Mouse (Mus musculus) testis, adult 2 months (tissue): ENCODE measurements at regions not wholly inside any gene's neighbourhood (a gene's known extent, or its start where the extent isn't known, plus 50 kb on each side); places are given as distances from the start of the nearest gene placed in this dataset.

Experiments used
- H3K27ac ChIP-seq: fragments of 200-500 bp; 2 replicates; pipeline ENCODE4 v1.5.1; 2012; ENCODE audit warnings: low read depth, low read length; ENCODE audit not compliant: control insufficient read depth, insufficient read depth
- H3K27me3 ChIP-seq: fragments of 200-500 bp; 2 replicates; pipeline ENCODE4 v1.6.1; 2012; ENCODE audit warnings: mild to moderate bottlenecking, low read length, moderate library complexity; ENCODE audit not compliant: control insufficient read depth, insufficient read depth
- H3K36me3 ChIP-seq: fragments of 200-500 bp; 2 replicates; pipeline ENCODE4 v1.6.1; 2012; ENCODE audit warnings: mild to moderate bottlenecking, low read length; ENCODE audit not compliant: control insufficient read depth, insufficient read depth
- H3K4me1 ChIP-seq: fragments of 200-500 bp; 2 replicates; pipeline ENCODE4 v1.6.1; 2012; ENCODE audit warnings: low read length; ENCODE audit not compliant: control insufficient read depth, insufficient read depth
- H3K4me3 ChIP-seq: fragments of 200-500 bp; 2 replicates; pipeline ENCODE4 v1.5.1; 2012; ENCODE audit warnings: low read depth, mild to moderate bottlenecking, low read length, moderate library complexity, mixed read lengths; ENCODE audit not compliant: control insufficient read depth
- CTCF ChIP-seq: fragments of 200-500 bp; IDR thresholded peaks from 2 replicates; pipeline ENCODE4 v1.5.1; 2012; ENCODE audit warnings: low read depth, mild to moderate bottlenecking, inconsistent platforms, low read length, moderate library complexity; ENCODE audit not compliant: control insufficient read depth, insufficient read depth, insufficient replicate concordance
- POLR2A ChIP-seq: fragments of 200-500 bp; IDR thresholded peaks from 2 replicates; pipeline ENCODE4 v1.6.1; 2012; ENCODE audit warnings: low read depth, mild to moderate bottlenecking, inconsistent platforms, low read length, moderate library complexity; ENCODE audit not compliant: control insufficient read depth

- TF ChIP-seq CTCF = no peak
- no peak for TF ChIP-seq POLR2A
- H3K4me3 ChIP-seq = no peak overlapping the region
- no peak overlapping the region for H3K27ac ChIP-seq
- H3K36me3 ChIP-seq = no peaks in the 10 kb centered on the region
- H3K27me3 ChIP-seq = no peaks in the 10 kb centered on the region
- no peaks in the 10 kb centered on the region for H3K4me1 ChIP-seq
Measured at GRCm38 (mm10) chr5:67550257-67550656, 57.4 kb upstream of the Shisa3 start.

- TF ChIP-seq CTCF = no peak
- H3K36me3 ChIP-seq = no peaks in the 10 kb centered on the region
- H3K27ac ChIP-seq = no peak overlapping the region
- no peak overlapping the region for H3K4me3 ChIP-seq
- no peaks in the 10 kb centered on the region for H3K4me1 ChIP-seq
- H3K27me3 ChIP-seq = no peaks in the 10 kb centered on the region
Measured at GRCm38 (mm10) chr5:67551668-67552390, 55.9 kb upstream of the Shisa3 start.

- no peak for TF ChIP-seq CTCF
- TF ChIP-seq POLR2A = no peak
- Histone ChIP-seq H3K36me3 (no peaks in the 10 kb centered on the region), H3K4me3 (no peak overlapping the region), H3K4me1 (no peaks in the 10 kb centered on the region), H3K27ac (no peak overlapping the region), H3K27me3 (no peaks in the 10 kb centered on the region)
Measured at GRCm38 (mm10) chr5:67552865-67553264, 54.8 kb upstream of the Shisa3 start.
